Mouse (Mus musculus): Measurements from ENCODE around the gene 1300017J02Rik.

The 1300017J02Rik gene

GRCm38 (mm10) chr9:103213631-103214030 is 91.3 kb downstream of the 1300017J02Rik start:
- DNase-seq (ENCODE audit: low spot score in 2 of 2): no peak

GRCm38 (mm10) chr9:103212654-103213420 is 92.0 kb downstream of the 1300017J02Rik start:
- no peak for DNase-seq (ENCODE audit: low spot score in 2 of 2)

- DNase-seq (ENCODE audit: low spot score in 2 of 2): no peak
Measured at GRCm38 (mm10) chr9:103208802-103209423, 96.0 kb downstream of the 1300017J02Rik start.

- peak; percentile 86 for DNase-seq (ENCODE audit: low spot score in 2 of 2)
Measured at GRCm38 (mm10) chr9:103207846-103208245, 97.0 kb downstream of the 1300017J02Rik start.

GRCm38 (mm10) chr9:103205786-103206185 is 99.1 kb downstream of the 1300017J02Rik start:
- no peak for DNase-seq (ENCODE audit: low spot score in 2 of 2)

GRCm38 (mm10) chr9:103201561-103202260 is 103.2 kb downstream of the 1300017J02Rik start, which contains the start of gene Srprb:
Srprb (minus strand) TSS chr9:103202137.
- peak; percentile 80 to 86 for DNase-seq (ENCODE audit: low spot score in 2 of 2)

All from natural killer cell, adult 2 months (primary cell).